Mouse (Mus musculus) frontal cortex, postnatal 14 days (tissue): ENCODE results near the gene Sox5.

Experiments
- DNase-seq, 2 experiments: peaks; one replicate each; pipeline ENCODE4 v3.0.0; 2022; ENCODE audit warnings: low spot score in 2 of 2

Gene Sox5

DNA sequence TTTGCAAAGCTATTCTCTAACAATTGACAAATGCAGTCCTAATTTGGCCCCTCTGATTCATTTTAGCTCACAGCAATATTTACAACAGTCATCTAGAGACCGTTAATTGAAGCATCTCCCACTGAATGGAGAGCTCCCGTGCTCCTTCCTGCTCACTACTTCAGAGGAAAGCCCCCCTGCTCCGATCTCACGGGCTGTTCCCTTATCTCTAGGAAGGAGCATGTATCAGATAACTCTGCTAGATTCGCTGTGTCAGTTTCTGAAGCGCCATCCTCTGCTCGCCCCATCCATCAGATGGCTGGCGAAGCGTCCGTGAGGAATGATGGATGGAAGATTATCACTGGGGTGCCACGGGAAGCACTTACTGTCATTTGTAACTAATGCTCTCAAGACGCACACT, 926.4 kb downstream of the Sox5 start:
- DNase-seq = no peak

DNA sequence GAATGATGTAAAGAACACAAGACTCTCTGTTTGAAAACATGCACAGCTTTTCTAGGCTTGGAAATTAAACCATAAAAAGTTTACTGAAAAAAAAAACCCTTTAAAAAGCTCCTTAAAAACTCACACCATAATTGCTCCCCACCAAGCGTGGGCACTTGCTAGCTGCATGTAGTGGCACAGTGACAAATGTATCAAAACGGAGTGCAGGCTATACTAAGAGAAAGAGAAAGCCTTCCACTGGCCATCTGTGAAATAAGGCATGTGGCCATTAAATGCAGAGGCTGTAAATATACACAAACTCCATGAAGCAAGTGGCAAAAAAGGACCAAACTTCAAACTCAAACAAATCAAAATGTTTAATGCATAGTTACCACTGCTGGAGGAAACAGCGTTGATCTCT, 927.7 kb downstream of the Sox5 start:
- peak in 1 of 2 experiments; percentile 41 for DNase-seq

DNA sequence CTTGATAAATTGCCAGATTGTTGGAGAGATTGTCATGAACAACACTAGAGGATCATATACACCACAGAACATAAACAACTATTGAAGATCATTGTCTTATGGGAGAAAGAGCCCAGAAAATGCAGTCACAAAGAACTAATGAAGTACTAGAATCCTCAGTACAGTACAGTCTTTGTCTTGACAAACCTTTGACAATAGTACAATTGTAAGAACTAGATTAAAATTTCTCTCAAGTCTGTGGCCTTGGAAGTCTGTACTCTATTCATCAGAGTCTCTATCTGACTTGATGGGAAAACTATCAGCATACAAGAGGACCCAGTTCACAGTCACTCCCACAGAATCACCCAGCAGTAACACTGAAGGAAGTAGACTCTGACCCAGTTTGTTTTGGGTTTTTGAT, 936.0 kb downstream of the Sox5 start:
- no peak for DNase-seq

DNA sequence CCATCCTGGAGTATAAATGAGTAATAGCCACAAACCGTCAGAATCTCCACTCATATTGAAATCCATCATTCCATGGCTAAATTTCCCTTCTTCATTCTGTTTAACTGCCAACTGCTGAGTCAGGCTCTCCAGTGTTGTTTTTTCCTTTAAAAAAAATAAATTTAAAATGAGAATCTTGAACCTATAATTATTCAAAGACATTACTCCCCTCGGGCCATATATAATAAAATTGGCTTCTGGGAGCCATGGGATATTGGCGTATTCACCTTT, 937.1 kb downstream of the Sox5 start:
- DNase-seq = no peak

DNA sequence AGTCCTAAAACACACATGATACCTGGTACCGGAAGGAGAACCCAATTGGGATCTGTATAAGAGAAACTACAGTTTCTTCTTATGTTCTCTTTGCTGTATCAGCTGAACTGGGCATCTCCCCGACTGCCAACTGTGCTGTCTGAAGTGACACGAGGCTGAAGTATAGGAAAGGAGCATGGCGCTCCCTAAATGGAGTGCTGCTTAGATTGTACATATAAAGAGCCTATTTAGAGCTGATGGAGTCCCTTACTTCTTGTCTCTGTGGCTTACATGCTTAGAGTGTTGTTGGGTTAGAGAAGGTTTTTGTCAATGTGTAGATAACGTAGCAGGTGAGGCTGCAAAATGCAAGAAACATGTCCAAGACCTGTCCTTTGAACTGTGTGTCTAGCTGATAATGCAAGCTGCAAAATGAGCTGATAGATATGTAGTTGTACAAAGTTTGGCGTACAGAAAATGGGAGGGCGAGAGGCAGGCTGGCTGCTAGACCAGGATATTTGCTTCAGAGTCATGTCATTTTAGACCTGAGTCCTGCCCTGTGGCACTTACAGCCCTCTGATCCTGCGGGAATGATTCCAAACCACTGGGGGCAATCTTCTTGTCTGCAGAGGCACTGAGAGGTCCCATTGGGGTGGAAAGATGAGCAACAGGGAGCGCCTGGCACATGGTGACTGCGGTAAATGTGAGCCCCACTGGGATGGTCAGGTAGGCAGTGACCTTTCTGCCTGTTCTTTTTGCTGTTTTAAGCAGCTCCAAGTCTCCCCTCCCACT, 937.7 kb downstream of the Sox5 start:
- no peak for DNase-seq

DNA sequence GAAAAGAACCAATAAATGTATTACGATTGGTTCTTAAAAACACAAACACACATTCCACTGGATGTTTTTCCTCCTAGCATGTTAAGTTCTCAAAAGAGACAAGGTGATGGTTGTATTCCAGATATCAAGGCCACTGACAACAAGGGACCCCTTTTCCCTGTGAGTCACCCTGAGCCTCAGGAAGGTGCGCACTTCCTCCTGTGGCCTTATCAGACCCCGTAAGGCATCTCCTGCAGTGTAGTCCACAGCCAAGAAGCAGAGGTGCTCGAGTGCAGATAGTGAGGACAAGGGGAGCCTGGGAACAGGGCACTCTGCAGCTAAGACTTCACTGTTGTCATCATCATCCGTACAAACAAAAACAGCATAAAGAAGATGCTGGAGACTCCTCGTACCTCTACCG, 939.8 kb downstream of the Sox5 start:
- no peak for DNase-seq

DNA sequence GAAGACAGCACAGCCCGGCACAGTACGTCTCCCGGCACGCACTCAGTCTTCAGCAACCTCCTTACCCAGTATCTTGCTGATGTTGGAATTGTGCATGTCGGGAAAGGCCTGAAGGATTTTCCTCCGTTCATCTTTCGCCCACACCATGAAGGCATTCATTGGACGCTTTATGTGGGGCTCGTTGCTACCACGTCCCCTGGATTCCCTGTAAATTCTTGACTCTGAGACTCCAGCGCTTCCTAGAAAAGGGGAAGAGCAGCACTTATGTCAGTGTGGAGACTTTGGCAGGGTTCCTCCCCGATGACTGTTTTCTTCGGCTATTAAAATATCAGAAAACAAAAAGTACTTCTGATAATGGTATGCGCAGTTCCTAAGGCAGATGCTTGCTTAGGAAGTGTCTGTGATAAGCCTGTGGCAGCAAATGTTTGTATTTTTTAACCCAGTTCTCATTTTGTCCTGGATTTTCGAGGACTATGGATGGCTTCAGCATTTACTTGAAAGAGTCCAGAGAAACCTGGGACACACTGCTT, 940.6 kb downstream of the Sox5 start:
- DNase-seq = no peak

DNA sequence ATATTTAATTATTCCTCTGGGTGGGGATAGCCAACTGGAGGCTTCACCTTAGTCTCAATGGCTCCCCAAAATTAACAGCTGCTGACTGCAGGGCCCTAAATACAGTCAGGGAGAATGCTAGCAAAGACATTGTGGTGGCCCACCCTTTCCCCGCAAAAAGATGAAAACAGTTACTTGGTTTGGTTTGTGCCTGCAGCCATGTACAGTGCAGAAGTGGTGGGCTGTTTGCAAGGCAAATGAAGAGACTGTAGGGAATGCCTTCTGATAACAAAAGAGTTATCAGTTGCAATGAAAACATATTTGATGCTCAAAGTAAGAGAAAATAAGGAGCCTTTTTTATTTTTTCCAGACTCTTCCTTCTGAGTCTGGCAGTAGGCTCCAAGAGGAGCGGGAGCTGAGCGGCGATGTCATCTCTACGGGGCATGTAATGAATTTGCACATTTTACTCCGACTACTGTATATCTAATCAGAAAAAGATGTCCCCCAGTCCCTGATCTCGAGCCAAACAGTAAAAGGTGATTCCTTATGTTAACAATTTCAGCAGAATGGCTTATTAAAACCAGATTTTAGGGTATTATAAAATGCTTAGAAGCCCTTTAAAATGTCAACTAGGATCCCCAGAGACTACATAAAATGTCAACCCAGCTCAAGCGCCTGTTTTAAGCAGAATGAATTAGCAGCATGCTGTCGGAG, 943.2 kb downstream of the Sox5 start:
- DNase-seq = no peak

DNA sequence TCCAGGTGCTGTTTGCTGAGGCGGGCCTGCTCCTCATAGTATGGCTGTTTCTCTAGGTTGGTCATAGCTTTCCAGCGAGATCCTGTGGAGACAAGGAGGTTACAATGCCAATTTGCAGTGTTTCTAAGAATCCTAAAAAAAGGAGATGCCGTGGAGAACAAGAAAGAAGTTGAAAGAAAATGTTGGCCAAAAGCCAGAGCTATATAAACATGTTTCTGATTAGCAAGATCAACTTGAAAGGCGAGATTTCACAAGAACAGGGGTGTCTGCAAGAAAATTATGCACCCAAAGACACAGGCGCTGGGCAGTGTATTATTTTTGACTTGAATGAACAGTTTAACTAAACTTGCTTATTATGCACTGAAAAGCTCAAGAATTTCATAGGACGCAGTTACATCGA, 946.4 kb downstream of the Sox5 start:
- DNase-seq = no peak

DNA sequence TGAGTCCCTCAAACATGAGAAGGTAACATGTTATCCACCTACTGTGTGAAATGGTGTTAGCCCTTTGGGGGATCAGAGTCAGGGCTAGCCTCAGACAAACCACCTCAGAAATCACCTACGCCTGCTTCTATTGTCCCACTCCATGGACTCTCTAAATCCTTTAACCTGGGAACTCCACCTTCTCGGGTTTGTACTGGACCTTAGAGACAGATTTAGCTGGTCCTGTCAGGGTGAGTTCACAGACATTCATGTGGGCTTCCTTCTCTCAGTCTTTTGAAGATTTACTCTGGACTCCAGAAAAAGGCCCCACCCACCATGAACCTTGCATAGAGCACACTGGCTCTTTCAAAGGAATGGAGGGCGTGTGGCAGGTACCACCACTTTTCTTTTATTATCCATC, 947.8 kb downstream of the Sox5 start:
- DNase-seq = no peak

DNA sequence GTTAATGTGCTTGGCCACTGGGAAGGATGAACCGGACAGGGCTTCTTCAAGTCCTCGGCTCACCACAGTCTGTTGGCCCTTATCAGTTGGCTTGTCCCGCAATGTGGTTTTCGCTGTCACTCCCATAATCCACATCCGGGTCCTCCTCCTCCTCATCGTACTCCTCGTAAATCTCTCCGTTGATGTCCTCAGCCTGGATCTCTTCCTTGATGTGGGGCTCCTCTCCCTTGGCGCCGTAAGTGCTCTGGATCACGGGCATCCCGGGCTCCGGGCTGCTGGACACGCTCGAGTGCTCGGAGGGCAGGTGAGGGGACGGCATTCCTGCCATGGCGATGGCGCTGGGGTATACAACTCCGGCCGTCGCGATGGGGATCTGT, 948.6 kb downstream of the Sox5 start:
- no peak for DNase-seq

DNA sequence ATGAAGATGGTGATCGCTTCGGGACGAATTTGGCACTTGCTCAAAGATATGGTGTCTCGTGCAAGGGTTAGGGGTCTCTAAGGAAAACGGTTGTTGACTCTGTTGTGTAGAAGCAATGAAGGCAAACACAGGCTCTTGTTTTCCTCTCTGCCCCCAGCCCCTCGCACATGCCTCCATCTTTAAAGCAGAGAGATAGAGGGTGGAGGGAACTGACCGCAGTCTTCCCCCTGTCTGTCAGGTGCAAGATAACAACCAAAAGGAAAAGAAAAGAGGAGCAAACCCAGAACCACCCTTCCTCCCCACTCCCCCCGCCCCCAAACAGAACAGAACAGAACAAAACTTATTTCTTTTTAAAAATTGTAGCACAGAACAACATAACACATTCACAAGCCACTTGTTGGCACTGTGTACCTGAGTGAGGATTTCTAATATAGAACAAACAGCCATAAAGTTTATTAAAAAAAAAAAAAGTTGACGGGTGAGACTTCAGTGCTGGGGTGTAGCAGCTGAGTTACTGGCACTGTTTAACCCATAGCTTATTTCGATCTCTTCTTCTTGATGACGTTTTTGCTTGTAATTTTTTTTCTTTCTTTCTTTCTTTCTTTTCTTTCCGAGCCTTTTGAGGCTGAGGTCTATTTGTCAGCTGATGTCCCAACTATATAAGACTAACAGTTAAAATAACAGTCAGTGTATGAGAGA, 949.1 kb downstream of the Sox5 start:
- DNase-seq = no peak

DNA sequence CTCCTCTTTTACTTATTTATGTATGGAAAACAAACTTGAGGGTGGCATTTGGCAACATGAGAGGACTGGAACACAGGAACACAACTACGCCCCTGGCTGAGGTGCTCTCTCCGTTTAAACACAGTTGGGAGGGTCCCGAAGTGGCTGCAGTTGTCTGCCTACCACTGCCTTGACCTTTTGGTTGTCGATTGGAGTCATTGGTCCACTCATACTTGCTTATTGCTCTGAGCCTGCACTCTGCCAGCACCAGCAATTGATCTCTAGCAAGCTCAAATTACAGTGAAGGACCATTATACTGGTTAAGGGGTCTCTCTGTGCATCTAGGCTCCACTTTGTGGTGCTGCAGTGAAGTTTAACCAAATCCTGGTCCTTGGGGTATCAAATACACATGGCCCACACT, 950.5 kb downstream of the Sox5 start:
- DNase-seq = no peak

DNA sequence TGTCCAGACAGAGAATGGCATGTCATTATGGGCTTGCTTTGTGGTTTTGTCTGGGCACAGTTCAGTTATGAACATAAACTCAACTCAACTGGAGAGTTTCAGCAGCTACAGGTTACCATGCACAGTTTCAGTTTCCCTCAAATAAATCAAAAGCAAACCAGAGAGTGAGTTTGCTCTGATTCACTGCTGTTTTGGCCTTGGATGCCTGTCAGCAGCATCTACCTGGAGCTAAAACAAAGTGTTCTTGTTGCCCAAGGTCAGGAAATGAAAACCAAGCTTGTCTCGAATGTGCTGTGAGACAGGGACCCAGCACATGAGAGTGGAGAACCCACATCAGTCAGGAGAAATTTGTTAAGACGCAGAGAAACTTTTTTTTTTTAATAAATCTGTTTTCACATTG, 951.6 kb downstream of the Sox5 start:
- DNase-seq = no peak

DNA sequence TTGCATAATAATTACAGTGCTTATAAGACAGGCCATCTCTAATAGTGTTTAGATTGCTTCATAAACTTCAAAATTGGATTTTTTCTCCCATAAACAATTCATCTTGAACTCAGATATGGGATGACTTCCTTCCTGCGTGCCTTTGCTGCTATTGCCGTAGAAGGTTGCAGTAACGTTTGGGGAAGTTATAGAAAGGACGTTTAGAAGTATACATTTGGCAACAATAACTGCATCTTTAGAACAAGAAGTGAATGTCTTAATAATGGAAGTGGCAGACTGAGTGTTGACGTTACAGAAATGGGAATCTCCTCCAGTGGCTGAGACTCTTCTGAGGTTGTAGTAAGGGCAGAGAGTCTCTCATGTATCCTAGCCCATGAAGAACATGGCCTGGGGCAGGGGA, 955.0 kb downstream of the Sox5 start:
- DNase-seq = no peak

DNA sequence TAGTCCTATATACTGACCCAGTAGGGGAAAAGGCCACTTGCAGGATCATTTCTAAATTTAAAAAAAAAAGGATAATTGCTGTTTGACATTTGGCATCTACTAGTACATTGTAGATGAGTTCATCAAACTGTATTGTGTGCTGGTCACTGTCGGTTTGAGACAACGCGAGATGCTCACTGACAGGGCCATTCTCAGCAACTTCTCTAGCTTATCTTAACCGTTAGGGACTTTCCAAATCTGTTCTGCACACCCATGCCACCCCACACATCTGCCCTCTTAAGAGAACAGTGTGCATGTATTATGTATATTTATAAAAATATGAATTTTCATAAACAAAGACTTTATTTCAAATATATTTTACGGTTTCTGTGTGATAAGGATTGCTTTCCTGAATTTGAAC, 955.8 kb downstream of the Sox5 start:
- no peak for DNase-seq

DNA sequence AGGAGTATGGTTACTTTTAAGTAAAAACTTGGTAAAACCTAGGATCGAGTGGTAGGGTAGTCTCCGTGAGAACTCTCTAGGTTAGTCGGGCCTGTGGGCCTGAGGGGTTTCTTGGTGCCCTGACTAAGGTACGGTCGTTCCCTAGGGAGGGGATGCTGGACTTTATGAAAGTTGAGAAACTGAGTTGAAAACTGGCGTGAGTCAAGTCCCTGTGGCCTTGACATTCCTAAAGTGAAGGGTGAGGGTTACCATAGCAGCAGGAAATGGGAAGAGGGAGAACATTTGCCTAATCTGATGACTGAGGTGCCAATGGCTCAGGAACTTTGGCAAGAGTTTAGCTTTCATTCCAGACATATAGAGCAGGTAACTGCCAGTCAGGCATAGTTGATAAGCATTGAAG, 956.7 kb downstream of the Sox5 start:
- DNase-seq = no peak

DNA sequence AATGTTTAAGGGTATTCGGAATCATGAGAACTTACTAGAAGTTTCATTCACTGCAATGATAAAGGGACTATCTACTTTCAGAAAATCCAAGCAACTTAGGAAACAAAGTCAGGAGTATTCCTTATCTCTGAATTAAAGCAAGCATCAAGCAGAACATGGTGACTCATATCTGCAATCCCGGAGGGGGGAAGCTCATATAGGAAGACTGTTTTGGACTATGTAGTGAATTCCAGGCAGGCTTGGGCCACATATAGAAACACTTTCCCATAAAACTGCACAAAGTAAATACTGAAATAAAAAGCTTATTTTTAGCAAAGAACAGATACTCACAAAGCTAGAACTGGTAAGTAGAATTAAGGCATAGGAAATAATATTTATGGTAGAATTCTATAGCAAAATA, 993.3 kb downstream of the Sox5 start:
- DNase-seq = no peak

DNA sequence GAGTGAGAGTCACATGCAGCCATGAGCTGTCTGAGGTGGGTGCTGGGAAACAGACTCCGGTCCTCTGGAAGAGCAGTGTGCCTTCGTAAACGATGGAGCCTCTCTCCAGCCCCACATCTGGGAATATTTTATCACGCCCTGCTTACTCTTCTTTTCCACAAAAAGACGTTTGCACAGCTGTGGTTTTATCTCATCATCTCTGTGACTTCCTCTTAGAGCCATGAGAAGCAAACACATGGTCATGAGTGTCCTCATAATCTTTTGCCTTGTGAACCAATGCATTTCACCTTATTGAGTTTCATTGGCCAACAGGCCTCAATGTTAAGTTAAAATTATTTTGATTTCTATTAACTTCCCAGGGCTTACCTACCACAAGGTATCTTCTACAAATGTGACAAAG, 994.4 kb downstream of the Sox5 start:
- no peak for DNase-seq

DNA sequence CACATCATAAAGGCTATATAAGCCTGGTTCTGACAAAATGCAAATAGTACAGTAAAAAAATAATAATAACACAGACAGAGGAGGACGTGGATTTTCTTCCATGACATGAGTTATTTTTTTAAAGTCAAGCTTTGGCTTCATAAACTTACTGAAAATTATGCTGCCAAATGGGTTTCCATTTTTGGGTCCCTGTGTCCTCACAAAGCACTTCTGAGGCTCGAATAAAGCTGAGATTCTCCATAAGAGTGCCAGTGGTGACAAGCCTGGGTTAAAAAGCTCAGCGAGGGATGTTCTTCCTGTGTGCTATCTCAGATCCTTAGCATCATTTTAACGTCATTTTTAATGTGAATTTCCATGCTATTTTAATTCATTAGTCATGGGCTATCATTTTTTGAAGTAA, 996.1 kb downstream of the Sox5 start:
- no peak for DNase-seq
